Mouse (Mus musculus): ENCODE measurements around the gene Asap2. TPM values are rescaled to one million over a fixed set of nuclear protein-coding genes. Genes with fewer than 3 reads are reported as not detected.

Gene Asap2
- polyA plus RNA-seq, 1 experiment = 17.5 TPM

DNA sequence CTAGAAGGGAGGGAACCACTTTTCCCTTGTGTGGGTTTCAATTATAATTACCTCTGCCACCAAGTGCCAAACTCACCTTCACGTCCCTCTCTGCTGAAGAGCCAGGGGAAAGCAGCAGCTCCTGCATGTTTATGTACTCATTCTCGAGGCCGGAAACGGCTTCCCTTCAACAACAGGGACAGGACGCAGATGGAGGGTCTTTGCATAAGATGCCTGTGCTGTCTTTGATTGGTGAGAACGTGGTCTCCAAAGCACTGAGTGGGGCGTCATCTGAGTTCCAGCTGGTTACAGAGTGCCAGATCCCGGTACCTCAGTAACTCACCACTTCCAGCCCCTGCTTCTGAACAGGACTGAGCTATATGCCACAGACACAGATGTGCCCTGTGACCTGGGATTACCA, 174.0 kb downstream of the Asap2 start:
- TF ChIP-seq CTCF (IDR thresholded peaks at IDR 0.05; ENCODE audit: insufficient read depth, low read length) (no peak), POLR2A (IDR thresholded peaks at IDR 0.05; ENCODE audit: borderline replicate concordance, extremely low read depth, low read depth, low read length) (no peak)
- Histone ChIP-seq H3K4me1 (ENCODE audit: control insufficient read depth, insufficient read depth, low read length) (peaks cover 43% of the 10 kb centered on the region), H3K4me3 (replicated peaks; ENCODE audit: extremely low read depth, low read depth, low read length) (no peak overlapping the region)
- WGBS = 55% methylated on average over 8 of the region's 8 CpGs
- DNase-seq = no peak

DNA sequence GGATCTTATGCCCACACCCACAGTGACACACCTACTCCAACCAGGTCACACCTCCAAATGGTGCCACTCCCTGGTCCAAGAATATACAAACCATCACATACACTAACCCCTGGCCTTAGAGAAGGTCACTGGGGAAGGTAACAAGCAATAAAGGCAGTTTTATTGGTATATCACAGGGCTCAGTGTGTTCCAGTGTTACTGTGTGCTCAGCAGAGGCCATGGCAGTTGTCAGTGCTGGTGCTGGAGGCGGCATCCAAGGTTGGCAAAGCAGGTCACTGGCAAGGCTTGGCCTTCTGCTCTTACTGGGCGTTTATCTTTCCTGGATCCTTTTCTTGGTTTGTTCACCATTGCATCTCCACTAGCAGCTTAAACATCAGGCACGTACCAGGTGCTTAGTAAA, 174.9 kb downstream of the Asap2 start:
- DNase-seq = no peak
- Histone ChIP-seq H3K4me1 (ENCODE audit: control insufficient read depth, insufficient read depth, low read length) (peaks cover 35% of the 10 kb centered on the region), H3K4me3 (replicated peaks; ENCODE audit: extremely low read depth, low read depth, low read length) (no peak overlapping the region)
- 81% methylated on average over 3 of the region's 3 CpGs for WGBS
- TF ChIP-seq CTCF (IDR thresholded peaks at IDR 0.05; ENCODE audit: insufficient read depth, low read length) = no peak
- TF ChIP-seq POLR2A (IDR thresholded peaks at IDR 0.05; ENCODE audit: borderline replicate concordance, extremely low read depth, low read depth, low read length) = no peak

DNA sequence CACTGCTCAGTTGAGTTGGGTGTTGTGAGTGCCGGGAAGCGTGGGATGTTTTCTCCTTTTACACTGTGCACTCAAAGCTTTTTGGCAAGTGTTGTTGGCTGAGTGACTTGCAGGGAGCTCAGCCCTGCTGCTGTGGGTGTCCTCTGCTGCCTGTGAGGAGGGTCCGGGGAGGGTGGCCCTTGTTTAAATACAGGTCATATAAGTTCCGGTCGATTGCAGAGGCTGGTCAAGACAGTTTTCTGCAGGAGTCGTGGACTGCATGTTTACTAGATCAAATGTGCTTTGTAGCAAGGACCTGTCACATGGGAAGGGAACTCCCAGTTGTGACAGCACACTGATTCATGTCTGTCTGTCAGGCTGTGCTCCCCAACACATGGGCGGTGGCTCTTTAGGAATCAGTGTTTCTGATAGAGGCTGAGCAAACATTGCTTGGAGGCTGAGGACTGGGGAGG, 175.7 kb downstream of the Asap2 start:
- no peak overlapping the region for H3K4me3 ChIP-seq (replicated peaks; ENCODE audit: extremely low read depth, low read depth, low read length)
- H3K4me1 ChIP-seq (ENCODE audit: control insufficient read depth, insufficient read depth, low read length) = peaks cover 27% of the 10 kb centered on the region
- no peak for DNase-seq
- TF ChIP-seq CTCF (IDR thresholded peaks at IDR 0.05; ENCODE audit: insufficient read depth, low read length) = no peak
- no peak for TF ChIP-seq POLR2A (IDR thresholded peaks at IDR 0.05; ENCODE audit: borderline replicate concordance, extremely low read depth, low read depth, low read length)
- 21% methylated on average over 7 of the region's 7 CpGs for WGBS

DNA sequence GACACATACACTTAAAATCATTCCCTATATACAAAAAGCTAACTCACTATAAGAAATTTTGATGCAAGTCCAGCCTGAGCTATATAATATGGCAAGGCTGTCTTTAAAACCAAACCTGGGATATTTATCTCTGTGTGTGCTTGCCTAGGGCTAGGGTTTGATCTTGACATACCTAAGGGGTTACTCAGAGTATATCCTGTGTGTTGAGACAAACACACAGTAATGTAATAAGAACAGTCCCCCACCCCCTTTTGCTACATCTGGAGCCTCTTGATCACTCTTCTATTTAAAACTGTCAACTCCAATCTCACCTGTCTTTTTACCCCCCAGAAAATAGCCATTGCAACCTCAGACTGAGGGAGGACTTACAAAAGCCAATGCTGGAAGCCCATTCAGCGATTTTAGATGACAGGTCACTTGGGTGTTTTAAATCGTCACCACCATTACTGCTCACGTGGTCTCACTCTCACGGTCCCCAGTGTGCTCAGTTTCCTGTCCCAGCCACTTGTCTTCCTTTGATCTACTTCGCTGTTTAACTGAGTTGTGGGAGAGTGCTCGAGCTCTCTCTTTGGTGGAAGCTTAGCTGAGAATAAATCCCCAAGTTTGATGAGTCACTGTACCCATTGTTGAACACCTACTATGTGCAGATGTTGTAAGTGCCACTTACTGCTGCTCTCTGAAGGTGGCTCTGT, 176.8 kb downstream of the Asap2 start:
- DNase-seq = no peak
- 14% methylated on average over 6 of the region's 6 CpGs for WGBS
- H3K4me3 ChIP-seq (replicated peaks; ENCODE audit: extremely low read depth, low read depth, low read length) = no peak overlapping the region
- H3K4me1 ChIP-seq (ENCODE audit: control insufficient read depth, insufficient read depth, low read length) = peaks cover 31% of the 10 kb centered on the region
- TF ChIP-seq POLR2A (IDR thresholded peaks at IDR 0.05; ENCODE audit: borderline replicate concordance, extremely low read depth, low read depth, low read length) = no peak
- no peak for TF ChIP-seq CTCF (IDR thresholded peaks at IDR 0.05; ENCODE audit: insufficient read depth, low read length)

DNA sequence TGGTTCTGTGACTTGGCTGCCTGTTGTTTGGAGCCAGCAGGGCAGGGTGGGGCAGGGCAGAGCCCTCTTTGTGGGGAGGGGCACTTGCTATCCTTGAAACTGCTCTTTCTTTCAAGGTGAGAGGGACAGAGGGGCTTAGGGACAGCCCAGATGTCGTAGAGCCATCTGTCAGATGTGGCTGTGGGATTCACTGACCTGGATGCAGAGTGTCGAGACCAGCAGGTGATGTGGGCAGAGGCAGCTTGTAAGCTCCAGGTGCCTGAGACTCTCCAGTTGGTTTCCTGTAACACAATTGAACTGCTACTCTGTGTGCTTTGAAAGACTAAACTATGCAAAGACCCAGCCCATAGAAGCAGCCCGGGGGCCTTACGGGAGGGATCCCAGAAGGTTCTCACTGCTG, 177.5 kb downstream of the Asap2 start:
- DNase-seq = no peak
- Histone ChIP-seq H3K4me3 (replicated peaks; ENCODE audit: extremely low read depth, low read depth, low read length) (no peak overlapping the region), H3K4me1 (ENCODE audit: control insufficient read depth, insufficient read depth, low read length) (peaks cover 36% of the 10 kb centered on the region)
- TF ChIP-seq CTCF (IDR thresholded peaks at IDR 0.05; ENCODE audit: insufficient read depth, low read length) (no peak), POLR2A (IDR thresholded peaks at IDR 0.05; ENCODE audit: borderline replicate concordance, extremely low read depth, low read depth, low read length) (no peak)
- WGBS = 72% methylated on average over 4 of the region's 4 CpGs

DNA sequence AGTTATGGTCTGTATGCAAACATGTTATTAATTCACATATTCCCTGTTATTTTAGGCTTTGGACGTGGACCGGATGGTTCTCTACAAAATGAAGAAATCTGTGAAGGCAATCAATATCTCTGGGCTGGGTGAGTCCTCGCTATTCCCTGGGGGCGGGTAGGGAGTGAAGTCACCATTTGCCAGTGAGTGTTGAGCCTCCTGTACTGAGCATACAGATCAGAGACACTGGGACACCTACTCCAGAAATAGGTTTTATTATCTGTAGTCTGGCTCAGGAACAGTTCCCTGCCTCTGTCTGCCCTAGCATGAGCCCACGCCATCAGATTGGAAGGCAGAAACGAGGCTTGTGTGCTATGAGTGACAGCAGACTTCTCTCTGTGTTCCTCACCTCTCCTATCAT, 177.9 kb downstream of the Asap2 start:
- 79% methylated on average over 6 of the region's 6 CpGs for WGBS
- Histone ChIP-seq H3K4me3 (replicated peaks; ENCODE audit: extremely low read depth, low read depth, low read length) (no peak overlapping the region), H3K4me1 (ENCODE audit: control insufficient read depth, insufficient read depth, low read length) (peaks cover 36% of the 10 kb centered on the region)
- TF ChIP-seq CTCF (IDR thresholded peaks at IDR 0.05; ENCODE audit: insufficient read depth, low read length) (no peak), POLR2A (IDR thresholded peaks at IDR 0.05; ENCODE audit: borderline replicate concordance, extremely low read depth, low read depth, low read length) (no peak)
- DNase-seq = no peak

DNA sequence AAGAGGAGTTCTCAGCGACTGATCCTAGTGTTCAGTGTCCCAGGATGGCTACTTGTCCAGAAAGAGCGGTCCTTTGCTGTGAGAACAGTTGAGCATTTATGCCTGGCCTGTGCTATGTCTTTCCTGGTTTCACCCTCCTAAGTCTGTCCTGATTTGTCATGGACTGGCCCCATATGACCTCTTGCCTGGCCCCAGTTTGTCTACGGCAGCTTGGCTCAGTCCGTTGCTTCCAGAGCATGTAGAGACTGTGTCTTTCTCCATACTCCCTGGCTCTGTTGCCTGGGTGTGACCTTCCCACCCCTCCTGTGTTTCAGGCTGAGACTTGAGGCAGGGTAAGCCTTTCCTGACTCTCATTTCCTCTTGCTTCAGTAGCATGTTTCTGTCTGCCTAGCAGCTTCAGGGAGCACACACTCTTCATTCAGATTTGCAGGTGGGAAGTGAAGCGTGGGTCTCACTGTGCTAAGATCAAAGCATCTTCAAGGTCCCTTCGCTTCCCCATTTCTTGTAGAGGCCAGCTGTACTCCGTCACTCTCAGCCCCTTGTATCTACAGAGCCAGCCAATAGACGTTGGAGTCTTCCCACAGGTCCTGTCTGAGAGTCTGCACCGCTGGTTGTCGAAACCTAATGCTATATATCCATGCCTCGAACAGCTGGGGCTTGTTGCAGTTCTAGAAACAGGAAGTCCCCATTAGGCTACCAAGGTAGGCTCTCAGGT, 181.7 kb downstream of the Asap2 start:
- 51% methylated on average over 11 of the region's 11 CpGs for WGBS
- DNase-seq = no peak
- TF ChIP-seq POLR2A (IDR thresholded peaks at IDR 0.05; ENCODE audit: borderline replicate concordance, extremely low read depth, low read depth, low read length) (no peak), CTCF (IDR thresholded peaks at IDR 0.05; ENCODE audit: insufficient read depth, low read length) (no peak)

DNA sequence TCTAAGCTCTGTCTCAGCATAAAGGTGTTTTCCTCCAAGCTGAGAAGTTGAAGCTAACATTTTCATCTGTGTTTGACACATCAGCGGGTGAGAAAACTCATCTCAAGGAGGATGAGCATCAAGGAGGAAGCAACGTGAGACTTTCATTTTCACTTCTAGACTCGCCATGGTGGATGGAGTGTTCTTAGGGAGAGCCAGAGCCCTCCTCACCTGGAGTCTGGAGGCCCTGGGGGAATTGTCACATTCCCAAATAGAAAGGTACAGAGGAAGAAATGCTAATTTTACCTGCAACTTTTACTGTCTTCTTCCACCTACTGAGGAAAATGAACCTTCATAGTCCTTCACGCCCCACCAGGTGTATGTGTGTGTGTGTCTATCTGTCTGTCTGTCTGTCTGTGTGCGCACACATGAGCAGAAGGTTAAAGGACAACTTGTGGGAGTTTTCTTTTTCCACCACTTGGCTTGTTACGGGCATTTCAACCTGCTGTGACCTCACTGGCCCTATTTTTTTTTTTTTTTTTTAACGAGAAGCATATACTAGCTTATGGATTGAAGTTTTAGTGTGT, 183.7 kb downstream of the Asap2 start:
- 70% methylated on average over 7 of the region's 7 CpGs for WGBS
- Histone ChIP-seq H3K4me3 (replicated peaks; ENCODE audit: extremely low read depth, low read depth, low read length) (no peak overlapping the region), H3K4me1 (ENCODE audit: control insufficient read depth, insufficient read depth, low read length) (peaks cover 11% of the 10 kb centered on the region)
- no peak for DNase-seq
- no peak for TF ChIP-seq CTCF (IDR thresholded peaks at IDR 0.05; ENCODE audit: insufficient read depth, low read length)
- TF ChIP-seq POLR2A (IDR thresholded peaks at IDR 0.05; ENCODE audit: borderline replicate concordance, extremely low read depth, low read depth, low read length) = no peak

More for the DNA sequence above, 181.7 kb downstream of the Asap2 start:
- Histone ChIP-seq H3K4me3 (replicated peaks; ENCODE audit: extremely low read depth, low read depth, low read length) (no peak overlapping the region), H3K4me1 (ENCODE audit: control insufficient read depth, insufficient read depth, low read length) (peaks cover 20% of the 10 kb centered on the region)

DNA sequence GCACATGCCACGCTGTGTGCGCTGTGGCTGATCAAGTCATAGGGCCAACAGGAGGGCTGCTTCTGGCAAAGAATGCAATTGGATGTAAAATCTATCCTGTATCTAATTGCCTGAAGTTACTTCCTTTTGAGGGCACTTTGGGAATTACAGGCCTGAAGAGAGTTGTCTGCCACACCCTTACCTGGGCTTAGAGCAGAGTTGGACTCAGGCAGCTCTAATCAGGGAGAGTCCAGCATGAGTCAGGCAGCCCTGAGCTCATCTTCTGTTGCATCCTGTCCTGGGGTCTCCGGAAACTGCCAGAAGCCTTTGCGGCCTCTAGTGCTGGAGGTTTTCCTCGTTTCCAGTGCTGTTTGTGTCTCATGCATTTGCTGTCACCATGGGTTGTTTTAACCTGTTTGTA, 186.1 kb downstream of the Asap2 start:
- Histone ChIP-seq H3K4me3 (replicated peaks; ENCODE audit: extremely low read depth, low read depth, low read length) (no peak overlapping the region), H3K4me1 (ENCODE audit: control insufficient read depth, insufficient read depth, low read length) (peaks cover 18% of the 10 kb centered on the region)
- 82% methylated on average over 5 of the region's 5 CpGs for WGBS
- no peak for DNase-seq
- TF ChIP-seq POLR2A (IDR thresholded peaks at IDR 0.05; ENCODE audit: borderline replicate concordance, extremely low read depth, low read depth, low read length) (no peak), CTCF (IDR thresholded peaks at IDR 0.05; ENCODE audit: insufficient read depth, low read length) (no peak)

Data from lung, adult 2 months (tissue).